Mouse (Mus musculus): ENCODE data around the gene Pcdh9. TPM values are rescaled to one million over a fixed set of nuclear protein-coding genes. Genes with fewer than 3 reads are reported as not detected.

Pcdh9 gene
- polyA plus RNA-seq, 1 experiment = 0.10 TPM

DNA sequence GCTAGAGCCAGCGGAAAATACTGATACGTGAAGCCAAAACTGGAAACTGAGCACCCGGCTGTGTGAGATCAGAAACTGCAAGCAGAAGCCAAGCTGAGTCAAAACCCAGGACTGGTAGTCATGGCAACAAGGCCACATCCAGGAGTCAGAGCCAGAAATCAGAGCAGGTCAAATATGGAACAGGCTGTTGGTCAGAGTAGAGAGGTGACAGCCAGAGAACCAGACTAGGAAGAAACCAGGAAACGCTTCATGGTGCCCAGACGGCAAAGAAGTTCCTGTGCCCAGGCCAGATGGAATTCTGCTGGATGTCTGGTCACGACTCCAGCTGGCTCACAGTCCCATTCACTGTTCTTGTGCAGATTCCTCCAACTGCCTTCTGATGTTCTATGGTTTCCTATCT, 539.6 kb downstream of the Pcdh9 start:
- Histone ChIP-seq H3K4me1 (ENCODE audit: control insufficient read depth, insufficient read depth, insufficient read length, low read length) (no peaks in the 10 kb centered on the region), H3K27ac (ENCODE audit: insufficient read depth, low read depth, low read length) (no peak overlapping the region), H3K36me3 (ENCODE audit: control insufficient read depth, insufficient read depth, low read length) (no peaks in the 10 kb centered on the region), H3K4me3 (ENCODE audit: low read depth, low read length) (no peak overlapping the region), H3K27me3 (ENCODE audit: control insufficient read depth, insufficient read depth, low read length) (no peaks in the 10 kb centered on the region)
- TF ChIP-seq CTCF (IDR thresholded peaks at IDR 0.05; ENCODE audit: extremely low read depth, insufficient read length, insufficient replicate concordance, low read depth, low read length) = no peak
- TF ChIP-seq POLR2A (IDR thresholded peaks at IDR 0.05; ENCODE audit: low read depth, low read length) = no peak
- 71% methylated on average over 6 of the region's 6 CpGs for WGBS

DNA sequence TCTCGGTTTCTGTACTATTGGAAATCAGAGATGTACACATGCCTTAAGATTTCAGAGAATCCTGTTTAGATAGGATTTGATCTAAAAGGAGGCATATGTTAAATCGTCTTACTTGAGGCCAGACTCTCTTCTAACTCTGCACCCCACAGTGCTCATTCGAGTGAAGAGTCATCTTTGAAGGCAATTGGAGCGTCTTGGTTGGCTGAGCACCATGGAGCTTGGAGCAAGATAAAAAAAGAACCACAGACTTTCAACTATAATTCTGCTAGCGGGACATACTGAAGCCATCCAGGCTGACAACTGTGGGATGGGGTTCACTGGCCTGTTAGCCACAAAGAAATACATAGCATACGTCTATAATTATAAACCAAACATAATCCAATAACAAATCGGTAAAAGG, 541.3 kb downstream of the Pcdh9 start:
- H3K36me3 ChIP-seq (ENCODE audit: control insufficient read depth, insufficient read depth, low read length) = no peaks in the 10 kb centered on the region
- WGBS = 80% methylated on average over 7 of the region's 7 CpGs
- no peaks in the 10 kb centered on the region for H3K4me1 ChIP-seq (ENCODE audit: control insufficient read depth, insufficient read depth, insufficient read length, low read length)
- TF ChIP-seq POLR2A (IDR thresholded peaks at IDR 0.05; ENCODE audit: low read depth, low read length) (no peak), CTCF (IDR thresholded peaks at IDR 0.05; ENCODE audit: extremely low read depth, insufficient read length, insufficient replicate concordance, low read depth, low read length) (no peak)
- no peaks in the 10 kb centered on the region for H3K27me3 ChIP-seq (ENCODE audit: control insufficient read depth, insufficient read depth, low read length)
- H3K4me3 ChIP-seq (ENCODE audit: low read depth, low read length) = no peak overlapping the region
- no peak overlapping the region for H3K27ac ChIP-seq (ENCODE audit: insufficient read depth, low read depth, low read length)

GRCm38 (mm10) chr14:93347031-93347430, 543.4 kb downstream of the Pcdh9 start:
- H3K4me3 ChIP-seq (ENCODE audit: low read depth, low read length) = no peak overlapping the region
- TF ChIP-seq CTCF (IDR thresholded peaks at IDR 0.05; ENCODE audit: extremely low read depth, insufficient read length, insufficient replicate concordance, low read depth, low read length) (no peak), POLR2A (IDR thresholded peaks at IDR 0.05; ENCODE audit: low read depth, low read length) (no peak)
- H3K27ac ChIP-seq (ENCODE audit: insufficient read depth, low read depth, low read length) = no peak overlapping the region
- WGBS = 53% methylated on average over 2 of the region's 2 CpGs
- H3K27me3 ChIP-seq (ENCODE audit: control insufficient read depth, insufficient read depth, low read length) = no peaks in the 10 kb centered on the region
- H3K36me3 ChIP-seq (ENCODE audit: control insufficient read depth, insufficient read depth, low read length) = no peaks in the 10 kb centered on the region
- H3K4me1 ChIP-seq (ENCODE audit: control insufficient read depth, insufficient read depth, insufficient read length, low read length) = no peaks in the 10 kb centered on the region

- Histone ChIP-seq H3K27me3 (ENCODE audit: control insufficient read depth, insufficient read depth, low read length) (no peaks in the 10 kb centered on the region), H3K4me1 (ENCODE audit: control insufficient read depth, insufficient read depth, insufficient read length, low read length) (no peaks in the 10 kb centered on the region), H3K36me3 (ENCODE audit: control insufficient read depth, insufficient read depth, low read length) (no peaks in the 10 kb centered on the region), H3K27ac (ENCODE audit: insufficient read depth, low read depth, low read length) (no peak overlapping the region), H3K4me3 (ENCODE audit: low read depth, low read length) (no peak overlapping the region)
- WGBS = 55% methylated on average over 3 of the region's 3 CpGs
- TF ChIP-seq POLR2A (IDR thresholded peaks at IDR 0.05; ENCODE audit: low read depth, low read length) (no peak), CTCF (IDR thresholded peaks at IDR 0.05; ENCODE audit: extremely low read depth, insufficient read length, insufficient replicate concordance, low read depth, low read length) (no peak)
These were observed 547.7 kb downstream of the Pcdh9 start for GRCm38 (mm10) chr14:93342781-93343180.

GRCm38 (mm10) chr14:93341390-93341789, 549.1 kb downstream of the Pcdh9 start:
- Histone ChIP-seq H3K4me3 (ENCODE audit: low read depth, low read length) (no peak overlapping the region), H3K36me3 (ENCODE audit: control insufficient read depth, insufficient read depth, low read length) (no peaks in the 10 kb centered on the region), H3K4me1 (ENCODE audit: control insufficient read depth, insufficient read depth, insufficient read length, low read length) (no peaks in the 10 kb centered on the region), H3K27me3 (ENCODE audit: control insufficient read depth, insufficient read depth, low read length) (no peaks in the 10 kb centered on the region), H3K27ac (ENCODE audit: insufficient read depth, low read depth, low read length) (no peak overlapping the region)
- 61% methylated on average over 5 of the region's 5 CpGs for WGBS
- TF ChIP-seq POLR2A (IDR thresholded peaks at IDR 0.05; ENCODE audit: low read depth, low read length) (no peak), CTCF (IDR thresholded peaks at IDR 0.05; ENCODE audit: extremely low read depth, insufficient read length, insufficient replicate concordance, low read depth, low read length) (no peak)

- Histone ChIP-seq H3K27me3 (ENCODE audit: control insufficient read depth, insufficient read depth, low read length) (no peaks in the 10 kb centered on the region), H3K27ac (ENCODE audit: insufficient read depth, low read depth, low read length) (no peak overlapping the region), H3K4me3 (ENCODE audit: low read depth, low read length) (no peak overlapping the region), H3K4me1 (ENCODE audit: control insufficient read depth, insufficient read depth, insufficient read length, low read length) (no peaks in the 10 kb centered on the region), H3K36me3 (ENCODE audit: control insufficient read depth, insufficient read depth, low read length) (no peaks in the 10 kb centered on the region)
- TF ChIP-seq CTCF (IDR thresholded peaks at IDR 0.05; ENCODE audit: extremely low read depth, insufficient read length, insufficient replicate concordance, low read depth, low read length) (no peak), POLR2A (IDR thresholded peaks at IDR 0.05; ENCODE audit: low read depth, low read length) (no peak)
These were observed 561.2 kb downstream of the Pcdh9 start for GRCm38 (mm10) chr14:93329247-93329646.

DNA sequence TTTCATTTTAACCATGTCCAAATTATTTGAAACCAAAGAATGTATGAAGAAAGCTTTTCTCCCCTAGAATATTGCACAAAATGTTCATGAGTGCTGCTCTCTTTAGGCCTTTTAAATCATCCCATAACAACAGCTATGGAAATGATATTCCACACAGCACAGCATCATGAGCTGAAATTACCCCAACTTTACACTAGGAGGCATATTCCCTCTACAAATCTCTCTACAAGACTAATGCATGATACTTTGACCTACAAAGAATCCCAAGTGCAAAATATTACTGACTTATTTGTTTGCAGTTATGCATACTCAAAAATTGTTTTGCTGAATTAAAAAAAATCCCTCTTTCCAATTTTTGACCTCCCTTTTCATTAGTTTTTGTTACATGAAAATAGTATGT, 573.1 kb downstream of the Pcdh9 start:
- TF ChIP-seq POLR2A (IDR thresholded peaks at IDR 0.05; ENCODE audit: low read depth, low read length) (no peak), CTCF (IDR thresholded peaks at IDR 0.05; ENCODE audit: extremely low read depth, insufficient read length, insufficient replicate concordance, low read depth, low read length) (no peak)
- no peak overlapping the region for H3K27ac ChIP-seq (ENCODE audit: insufficient read depth, low read depth, low read length)
- no peaks in the 10 kb centered on the region for H3K27me3 ChIP-seq (ENCODE audit: control insufficient read depth, insufficient read depth, low read length)
- H3K4me1 ChIP-seq (ENCODE audit: control insufficient read depth, insufficient read depth, insufficient read length, low read length) = no peaks in the 10 kb centered on the region
- no peaks in the 10 kb centered on the region for H3K36me3 ChIP-seq (ENCODE audit: control insufficient read depth, insufficient read depth, low read length)
- H3K4me3 ChIP-seq (ENCODE audit: low read depth, low read length) = no peak overlapping the region

DNA sequence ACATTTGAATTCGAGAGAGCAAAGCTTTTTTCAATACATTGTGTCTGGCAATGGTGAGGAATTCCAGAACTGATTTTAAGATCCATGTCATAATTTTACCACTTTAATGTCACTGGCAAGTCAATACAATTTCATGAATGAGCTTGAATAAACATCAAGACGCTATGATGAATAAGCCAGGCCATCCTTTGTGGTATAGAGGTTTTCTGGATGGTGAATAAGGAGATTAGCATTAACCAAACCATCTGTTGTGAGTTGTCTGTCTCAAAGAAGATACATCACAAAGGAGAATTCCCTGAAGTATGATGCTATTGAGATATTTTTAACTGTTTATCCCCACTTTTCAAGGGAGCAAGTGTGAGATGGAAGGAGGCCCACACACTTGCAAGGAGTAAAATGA, 602.1 kb downstream of the Pcdh9 start:
- no peak overlapping the region for H3K4me3 ChIP-seq (ENCODE audit: low read depth, low read length)
- 59% methylated on average over 2 of the region's 2 CpGs for WGBS
- TF ChIP-seq POLR2A (IDR thresholded peaks at IDR 0.05; ENCODE audit: low read depth, low read length) (no peak), CTCF (IDR thresholded peaks at IDR 0.05; ENCODE audit: extremely low read depth, insufficient read length, insufficient replicate concordance, low read depth, low read length) (no peak)
- H3K4me1 ChIP-seq (ENCODE audit: control insufficient read depth, insufficient read depth, insufficient read length, low read length) = no peaks in the 10 kb centered on the region
- no peaks in the 10 kb centered on the region for H3K36me3 ChIP-seq (ENCODE audit: control insufficient read depth, insufficient read depth, low read length)
- H3K27ac ChIP-seq (ENCODE audit: insufficient read depth, low read depth, low read length) = no peak overlapping the region
- H3K27me3 ChIP-seq (ENCODE audit: control insufficient read depth, insufficient read depth, low read length) = no peaks in the 10 kb centered on the region

Measured in small intestine, adult 2 months (tissue).